Mouse (Mus musculus): Measurements from ENCODE around the gene Hnrnpr.
A peak's percentile ranks its signal among the peaks of the same experiment; 100 is the strongest.

The Hnrnpr gene

DNA sequence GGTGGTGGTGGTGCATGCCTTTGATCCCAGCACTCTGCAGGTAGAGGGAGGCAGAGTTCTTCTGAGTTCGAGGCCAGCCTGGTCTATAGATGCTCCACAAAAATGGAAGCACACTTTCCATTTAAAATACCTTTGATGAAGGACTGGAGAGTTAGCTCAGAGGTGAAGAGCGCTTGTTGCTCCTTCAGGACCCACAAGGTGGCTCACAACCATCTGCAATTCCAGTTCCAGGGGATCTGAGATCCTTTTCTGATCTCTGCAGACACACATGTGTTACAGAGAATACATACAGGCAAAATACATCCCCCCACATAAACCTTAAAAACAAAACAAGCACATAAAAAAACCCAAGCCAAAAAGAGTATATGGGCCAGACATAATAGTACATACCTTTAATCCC lies 2.4 kb upstream of the Hnrnpr start:
- peak; percentile 22 for DNase-seq (ENCODE audit: low spot score)

DNA sequence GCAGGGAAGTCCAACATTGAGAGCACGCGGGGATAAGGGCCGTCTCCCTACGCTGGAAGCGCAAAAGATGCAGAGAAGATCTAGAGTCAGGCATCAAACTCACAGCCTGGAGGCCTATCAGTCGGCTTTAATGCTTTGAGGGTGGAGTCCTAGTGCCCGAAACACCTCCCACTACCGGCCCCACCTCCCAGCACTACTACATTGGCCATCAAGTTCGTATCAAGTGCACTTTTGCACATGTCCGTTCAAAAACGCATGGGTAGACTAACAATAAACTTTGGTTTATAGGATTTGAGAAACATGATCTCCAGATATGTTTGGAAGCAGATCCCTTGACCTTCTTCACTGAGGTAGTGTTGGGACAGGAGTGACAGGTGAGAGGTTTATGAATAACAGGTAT lies 962 bp upstream of the Hnrnpr start:
- DNase-seq (ENCODE audit: low spot score): peak; percentile 83

GRCm38 (mm10) chr4:136311042-136311999 lies 579 bp downstream of the Hnrnpr start:
- peak; percentile 57 for DNase-seq (ENCODE audit: low spot score)

DNA sequence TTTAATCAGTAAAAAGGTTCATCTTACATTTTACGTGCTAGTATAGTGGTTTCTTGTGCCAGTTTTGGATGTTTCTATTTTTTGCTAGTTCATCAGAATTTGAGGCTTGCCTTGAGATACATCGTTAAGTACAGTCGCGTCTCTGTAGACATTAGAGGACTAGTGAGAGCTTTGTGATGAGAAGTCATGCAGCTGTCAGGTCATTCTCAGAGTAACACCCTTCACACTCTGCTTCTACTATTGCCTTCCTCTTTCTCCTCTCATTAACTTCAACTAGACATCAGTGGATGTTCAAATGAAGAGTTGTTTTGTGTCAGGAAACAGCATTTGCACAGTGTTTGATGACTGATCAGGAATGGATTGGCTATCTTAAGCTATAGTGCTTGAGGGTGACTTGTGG lies 1.9 kb downstream of the Hnrnpr start:
- peak; percentile 21 for DNase-seq (ENCODE audit: low spot score)

GRCm38 (mm10) chr4:136317667-136318066 lies 6.9 kb downstream of the Hnrnpr start:
- no peak for DNase-seq (ENCODE audit: low spot score)

DNA sequence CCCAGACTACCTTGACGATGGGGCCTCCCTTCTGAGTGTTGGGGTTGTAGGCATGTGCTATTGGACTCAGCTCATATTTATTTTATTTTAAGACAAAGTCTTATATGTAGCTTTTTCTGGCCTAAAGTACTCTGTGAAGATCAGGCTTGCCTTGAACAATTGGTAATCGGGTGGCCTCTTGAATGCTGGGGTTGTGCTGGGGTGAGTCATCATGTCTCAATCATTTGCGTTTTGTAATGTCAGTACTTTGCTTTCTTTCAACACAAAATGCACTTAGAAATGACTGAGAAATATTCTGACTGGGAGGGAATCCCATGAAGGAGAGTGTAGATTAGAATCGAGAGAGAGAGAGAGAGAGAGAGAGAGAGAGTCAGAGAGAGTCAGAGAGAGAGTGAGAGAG lies 9.3 kb downstream of the Hnrnpr start:
- DNase-seq (ENCODE audit: low spot score): no peak

- no peak for DNase-seq (ENCODE audit: low spot score)
These were observed 13.5 kb downstream of the Hnrnpr start for GRCm38 (mm10) chr4:136324226-136324625.

DNA sequence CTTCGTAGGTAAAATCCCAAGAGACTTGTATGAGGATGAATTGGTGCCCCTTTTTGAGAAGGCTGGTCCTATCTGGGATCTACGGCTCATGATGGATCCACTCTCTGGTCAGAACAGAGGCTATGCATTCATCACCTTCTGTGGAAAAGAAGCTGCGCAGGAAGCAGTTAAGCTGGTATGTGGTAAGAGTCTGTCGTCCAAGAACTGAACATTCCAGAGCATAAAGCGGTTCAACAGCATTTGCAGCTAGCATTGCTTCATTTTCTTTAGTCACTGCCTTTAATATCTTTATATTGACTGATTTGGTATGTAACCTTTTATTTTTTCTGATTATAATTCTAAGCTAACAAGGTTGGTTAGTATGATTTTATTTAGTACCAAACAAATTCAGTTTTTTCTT lies 16.5 kb downstream of the Hnrnpr start:
- no peak for DNase-seq (ENCODE audit: low spot score)

DNA sequence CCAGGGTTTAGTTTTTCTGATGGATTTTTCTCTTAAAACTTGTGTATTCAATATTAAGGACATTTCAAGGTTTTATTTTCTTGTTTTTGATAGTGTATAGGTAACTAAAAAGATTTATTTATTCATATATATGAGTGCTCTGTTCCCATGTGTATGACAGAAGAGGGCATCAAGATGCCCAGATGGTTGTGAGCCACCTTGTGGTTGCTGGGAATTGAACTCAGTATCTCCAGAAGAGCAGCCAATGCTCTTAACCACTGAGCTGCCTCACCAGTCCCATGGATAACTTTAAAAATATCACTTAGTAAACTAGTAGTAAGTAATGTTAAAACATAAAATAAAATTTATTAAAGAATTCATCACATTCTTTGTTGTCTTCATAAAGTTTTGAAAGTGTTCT lies 17.4 kb downstream of the Hnrnpr start:
- no peak for DNase-seq (ENCODE audit: low spot score)

GRCm38 (mm10) chr4:136331709-136332108 lies 21.0 kb downstream of the Hnrnpr start:
- no peak for DNase-seq (ENCODE audit: low spot score)

GRCm38 (mm10) chr4:136333191-136333590 lies 22.4 kb downstream of the Hnrnpr start:
- no peak for DNase-seq (ENCODE audit: low spot score)

DNA sequence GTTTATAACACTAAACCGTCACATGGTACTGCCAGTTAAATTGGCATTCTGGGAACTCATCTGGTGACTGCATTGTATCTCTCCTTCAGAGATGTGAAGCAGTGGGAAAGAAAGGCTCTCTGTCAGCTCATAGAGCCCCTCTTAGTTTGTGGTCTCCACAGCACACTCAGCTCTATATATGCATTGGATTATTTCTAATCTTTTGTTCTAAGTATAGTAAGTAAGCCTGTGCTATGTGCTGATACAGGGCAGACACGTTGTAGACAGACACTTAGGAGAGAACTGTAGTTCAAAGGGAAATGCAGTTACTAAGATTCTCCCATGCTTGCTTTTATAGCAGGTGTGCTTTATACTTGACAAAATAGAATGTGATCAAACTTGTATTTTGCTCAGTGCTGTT lies 24.3 kb downstream of the Hnrnpr start:
- no peak for DNase-seq (ENCODE audit: low spot score)

DNA sequence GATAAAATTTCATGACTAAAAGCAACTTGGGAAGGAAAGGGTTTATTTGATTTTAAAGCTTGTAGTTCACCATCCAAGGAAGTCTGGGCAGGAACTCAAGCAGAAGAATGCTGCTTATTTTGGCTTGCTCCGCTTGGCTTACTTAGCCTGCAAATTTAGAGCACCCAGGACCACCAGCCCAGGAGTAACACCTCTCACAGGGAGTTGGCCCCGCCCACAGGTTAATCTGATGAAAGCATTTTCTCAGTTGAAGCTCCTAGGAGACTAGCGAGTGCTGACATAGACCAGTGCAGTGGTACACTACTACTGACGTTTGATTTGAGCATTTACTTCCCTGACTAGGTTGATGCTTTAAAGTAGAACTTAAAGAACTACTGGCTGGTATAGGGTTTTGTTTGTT lies 26.4 kb downstream of the Hnrnpr start:
- no peak for DNase-seq (ENCODE audit: low spot score)

- no peak for DNase-seq (ENCODE audit: low spot score)
These were observed 38.9 kb downstream of the Hnrnpr start for GRCm38 (mm10) chr4:136349616-136350015.

GRCm38 (mm10) chr4:136357026-136357425 lies 46.3 kb downstream of the Hnrnpr start:
- no peak for DNase-seq (ENCODE audit: low spot score)

- no peak for DNase-seq (ENCODE audit: low spot score)
These were observed 46.7 kb downstream of the Hnrnpr start for GRCm38 (mm10) chr4:136357429-136357828.

DNA sequence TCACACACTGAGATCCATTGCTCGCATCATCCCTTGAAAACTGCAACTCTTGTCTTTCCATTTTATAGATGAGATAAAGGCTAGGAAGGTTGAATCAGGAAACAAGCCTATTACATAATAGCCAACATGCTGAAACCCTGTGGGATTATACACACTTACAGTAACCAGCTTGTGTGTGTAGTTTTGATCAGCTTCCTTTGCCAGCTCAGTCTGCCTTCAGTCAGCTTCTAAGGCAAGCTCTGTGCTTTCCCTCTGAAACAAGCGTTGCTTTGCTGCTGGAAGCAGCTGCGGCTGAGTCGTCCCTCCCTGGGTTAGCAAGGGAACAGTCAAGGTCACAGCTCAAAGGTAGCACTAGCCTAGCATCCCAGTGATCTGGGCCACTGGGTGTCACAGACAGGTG lies 57.1 kb downstream of the Hnrnpr start:
- DNase-seq (ENCODE audit: low spot score): no peak

- DNase-seq (ENCODE audit: low spot score): peak; percentile 89
These were observed 59.0 kb downstream of the Hnrnpr start for GRCm38 (mm10) chr4:136369727-136370126.

DNA sequence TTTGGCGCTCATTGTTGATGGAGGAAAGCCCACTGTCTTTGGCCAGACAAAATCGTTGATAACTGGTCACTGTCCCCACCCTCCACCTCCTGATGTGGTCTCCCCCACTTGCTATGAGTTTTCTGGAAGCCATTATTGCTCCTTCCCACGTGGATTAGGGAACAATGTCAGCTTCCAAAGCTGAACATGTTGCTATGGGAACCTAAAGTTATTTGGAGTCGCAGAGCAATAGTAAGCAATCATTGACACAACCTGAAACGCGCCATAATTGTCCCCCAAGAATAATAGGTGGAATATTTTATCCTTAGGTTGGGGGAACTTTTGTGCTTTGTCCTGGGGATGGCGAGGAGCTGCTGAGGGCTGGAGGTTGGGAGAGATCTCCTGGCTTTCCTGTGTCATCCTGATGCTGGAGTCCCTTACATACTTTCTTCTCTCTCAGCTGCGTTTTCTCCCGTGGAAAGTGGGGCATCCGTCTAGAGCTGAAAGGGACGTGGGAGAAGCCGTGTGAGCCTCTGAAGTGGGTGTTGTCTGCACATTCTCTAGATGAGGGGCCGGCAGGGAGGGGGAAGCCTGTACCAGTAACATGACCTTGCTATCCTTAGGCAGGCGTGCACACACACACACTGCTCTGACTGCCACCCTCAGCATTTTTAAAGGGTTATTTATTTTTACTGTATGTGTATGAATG lies 62.9 kb downstream of the Hnrnpr start:
- no peak for DNase-seq (ENCODE audit: low spot score)

DNA sequence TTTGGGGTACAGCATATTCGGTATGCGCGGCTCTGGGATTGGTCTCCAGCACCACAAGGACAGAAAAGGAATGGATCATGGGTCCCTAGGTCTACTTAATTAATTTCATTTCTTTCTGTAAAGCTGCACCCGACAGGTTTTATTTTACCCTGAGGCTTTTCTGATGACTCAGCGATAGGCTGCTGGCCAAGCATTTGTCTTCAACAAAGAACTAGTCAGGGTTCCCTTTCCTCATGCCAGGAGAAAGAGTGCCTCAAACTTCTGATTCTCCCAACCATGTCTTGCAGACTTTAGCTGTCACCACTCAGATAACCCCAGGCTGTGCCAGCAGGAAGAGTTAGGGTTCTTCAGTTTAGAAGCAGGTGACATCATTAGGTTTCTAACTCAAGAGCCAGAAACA lies 66.3 kb downstream of the Hnrnpr start:
- no peak for DNase-seq (ENCODE audit: low spot score)

GRCm38 (mm10) chr4:136383052-136383451 lies 72.3 kb downstream of the Hnrnpr start:
- DNase-seq (ENCODE audit: low spot score): no peak

DNA sequence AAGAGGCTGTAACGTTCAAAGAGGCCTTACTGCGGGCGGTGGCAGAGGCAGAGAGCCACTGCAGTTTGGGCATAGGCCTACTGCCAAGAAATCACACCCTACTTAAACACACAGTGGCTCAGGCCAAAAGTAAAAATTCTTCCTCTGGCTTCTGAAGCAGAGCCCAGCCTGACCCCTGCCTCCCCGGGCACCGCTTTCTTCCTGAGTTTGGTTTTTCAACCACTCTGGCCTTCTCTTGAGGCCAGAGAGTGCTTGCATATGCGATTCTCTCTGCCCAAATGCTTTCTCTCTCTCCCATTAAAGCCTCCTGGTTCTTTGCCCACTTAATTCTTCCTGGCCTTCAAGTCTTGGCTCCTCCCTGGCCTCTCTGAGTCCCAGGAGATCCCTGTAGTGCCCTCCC lies 73.1 kb downstream of the Hnrnpr start:
- DNase-seq (ENCODE audit: low spot score): no peak

- no peak for DNase-seq (ENCODE audit: low spot score)
These were observed 76.5 kb downstream of the Hnrnpr start for GRCm38 (mm10) chr4:136387261-136387660.

Measured in embryo, embryonic 10.5 days (tissue).